Mouse (Mus musculus): Measurements from ENCODE around the gene Gm33543.

The Gm33543 gene

DNA sequence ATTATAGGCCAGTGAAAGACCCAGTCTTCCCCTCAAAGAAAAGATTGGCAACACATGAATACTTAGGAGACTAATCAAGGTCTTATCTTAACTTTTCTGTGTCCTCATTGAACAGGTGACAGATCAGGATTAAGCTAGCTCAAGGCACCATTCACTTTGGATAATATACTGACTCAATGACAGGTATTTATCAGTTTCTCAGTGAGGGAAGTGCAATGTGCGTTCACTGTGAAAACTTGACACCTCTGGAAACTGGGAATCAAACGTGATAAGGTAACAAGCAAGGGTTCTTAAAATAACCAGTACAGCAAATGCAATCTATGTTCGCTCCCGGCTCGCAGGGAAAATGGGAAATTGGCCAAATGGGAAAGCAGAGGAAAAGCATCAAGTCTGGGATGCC is 11.8 kb downstream of the Gm33543 start:
- no peak for DNase-seq

DNA sequence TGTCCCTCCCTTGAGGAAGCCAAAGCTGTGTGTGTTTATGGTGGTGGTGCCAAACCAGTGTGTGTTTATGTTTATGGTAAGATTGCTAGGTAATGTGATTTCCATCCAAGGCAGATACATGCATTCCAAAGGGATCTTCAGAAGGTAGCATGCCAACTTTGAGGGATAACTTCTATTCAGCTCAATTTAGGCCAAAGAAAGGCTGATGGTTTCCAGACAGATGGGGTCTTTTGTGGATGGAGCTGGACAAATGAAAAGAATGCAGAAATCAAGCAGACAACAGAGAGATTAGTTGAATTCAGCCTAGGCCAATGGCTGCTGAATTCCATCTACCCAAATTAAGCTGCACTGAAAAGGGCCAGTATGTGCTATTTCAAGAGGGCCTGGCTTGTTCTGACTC is 13.3 kb downstream of the Gm33543 start:
- DNase-seq, result no peak

DNA sequence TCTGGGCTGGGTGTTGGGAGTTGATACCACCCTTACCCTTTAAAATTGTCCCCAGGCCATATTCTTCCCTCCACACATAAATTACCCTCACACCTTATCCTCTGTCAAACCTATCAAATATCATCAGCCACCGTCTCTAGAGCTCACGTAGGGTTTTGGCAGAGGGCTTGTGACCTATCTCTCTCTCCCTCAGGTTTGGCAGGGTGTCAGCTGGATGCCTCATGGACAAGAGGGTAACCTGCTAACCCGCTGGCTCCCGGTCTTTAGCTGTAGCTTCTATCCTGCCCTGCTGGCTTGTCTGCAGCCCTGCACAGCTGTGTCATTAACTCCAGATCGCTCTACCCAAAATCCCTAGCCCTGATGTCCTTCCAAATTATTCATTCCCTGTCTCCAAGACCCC is 14.4 kb downstream of the Gm33543 start:
- DNase-seq, result no peak

DNA sequence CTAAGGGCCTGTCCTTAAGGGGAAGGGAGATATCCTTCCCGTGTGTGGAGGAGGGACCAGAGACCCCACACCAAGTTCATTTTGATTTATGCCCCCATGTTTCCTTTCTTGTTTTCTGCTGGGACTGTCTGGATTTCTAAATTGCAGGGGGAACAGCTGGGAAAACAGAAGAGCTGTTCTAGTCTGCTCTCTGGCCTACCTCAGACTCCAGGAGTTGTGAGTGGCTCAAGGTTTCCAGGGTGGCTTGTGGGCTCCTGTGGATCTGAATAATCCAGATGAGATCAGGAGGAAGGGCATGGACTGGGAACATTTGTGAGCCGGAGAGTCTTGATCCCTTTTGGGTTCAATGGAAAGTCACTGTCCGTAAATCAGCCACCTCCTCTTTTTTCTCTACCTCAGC is 17.1 kb downstream of the Gm33543 start:
- DNase-seq, result no peak

DNA sequence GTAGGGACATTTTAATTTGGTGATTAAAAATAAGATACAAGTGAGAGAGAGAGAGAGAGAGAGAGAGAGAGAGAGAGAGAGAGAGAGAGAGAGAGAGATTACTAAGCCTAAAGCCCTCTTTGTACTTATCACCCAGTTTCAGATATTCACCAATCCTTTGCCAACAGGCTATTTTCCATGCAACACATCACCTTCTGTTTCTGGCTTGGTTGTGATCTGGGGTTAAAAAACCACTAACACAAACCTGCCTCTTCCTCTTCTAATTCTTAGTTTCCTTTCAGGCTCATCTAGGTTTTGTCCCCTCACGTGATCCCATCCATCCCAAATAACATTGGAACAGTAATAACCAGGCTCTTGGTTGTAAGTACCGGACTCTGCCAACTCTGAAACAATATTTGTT is 24.2 kb downstream of the Gm33543 start:
- DNase-seq, result no peak

DNA sequence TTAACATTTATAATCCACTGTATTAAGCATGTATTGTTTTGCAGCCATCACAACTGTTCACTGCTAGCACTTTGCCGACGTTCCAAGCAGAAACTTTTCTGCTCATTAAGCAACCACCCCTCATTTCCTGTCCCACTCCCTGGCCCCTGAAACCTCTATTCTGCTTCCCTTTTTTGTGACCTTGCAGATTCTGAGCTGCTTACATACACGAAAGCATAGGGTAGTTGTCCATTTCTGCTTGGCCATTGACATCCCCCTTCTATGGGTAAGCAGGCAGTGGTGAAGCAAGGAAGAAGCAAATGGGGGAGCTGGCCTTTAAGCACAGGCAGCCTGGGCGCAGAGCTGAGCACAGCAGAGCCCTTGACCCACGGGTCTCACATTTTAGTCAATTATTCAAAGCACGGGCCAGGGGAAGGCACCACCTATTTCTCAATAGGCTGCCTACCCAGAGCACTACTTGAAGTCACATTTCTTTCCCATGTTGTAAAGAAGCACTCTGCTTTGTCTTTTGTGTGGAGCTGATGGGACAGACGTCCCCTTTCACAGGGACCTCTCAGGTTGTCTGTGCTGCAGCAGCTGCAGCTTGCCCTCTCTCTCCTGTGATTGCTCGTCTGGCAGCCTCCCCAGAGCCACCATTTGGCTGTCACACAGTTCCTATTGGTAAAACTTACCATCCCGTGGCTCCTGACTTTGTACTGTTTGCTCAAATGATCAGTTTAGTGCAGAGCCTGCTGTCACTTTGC is 25.1 kb downstream of the Gm33543 start:
- no peak for DNase-seq

DNA sequence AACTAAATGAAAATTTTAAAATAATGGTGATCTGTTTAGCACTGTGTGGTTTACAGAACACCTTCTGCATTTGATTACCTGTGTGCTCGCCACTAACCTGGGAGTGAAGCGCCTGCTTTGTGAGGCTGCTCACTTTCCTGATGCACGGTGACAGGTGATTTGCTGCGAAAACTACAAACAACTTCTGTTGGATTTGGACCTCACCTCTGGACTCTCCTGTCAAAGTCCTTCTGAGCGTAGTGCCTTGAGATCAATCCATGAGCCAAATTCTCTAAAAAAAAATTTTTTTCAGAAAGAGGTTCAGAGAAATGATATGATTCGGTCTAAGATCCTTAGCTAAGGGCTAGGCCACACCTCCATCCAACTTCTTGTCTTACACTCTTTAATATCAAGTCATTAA is 28.4 kb downstream of the Gm33543 start:
- no peak for DNase-seq

DNA sequence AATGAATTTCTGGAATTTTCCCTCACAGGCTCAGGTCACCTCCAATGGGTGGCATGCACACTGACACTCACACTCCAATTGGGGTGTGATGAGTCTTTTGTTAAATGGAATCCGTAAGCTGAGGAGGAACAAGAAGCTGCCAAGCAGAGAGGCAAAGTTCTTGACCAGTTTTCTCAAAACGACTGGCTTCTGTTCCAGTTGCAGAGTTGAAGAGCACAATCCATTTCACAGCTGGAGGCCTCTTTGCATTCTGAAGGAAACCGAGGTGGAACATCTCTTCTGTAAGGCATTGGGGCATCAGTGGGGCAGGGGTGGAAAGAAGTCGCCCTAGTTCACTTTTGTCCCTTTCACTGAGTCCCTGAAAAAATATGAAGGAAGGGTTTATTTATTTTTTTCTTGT is 30.9 kb downstream of the Gm33543 start:
- no peak for DNase-seq

DNA sequence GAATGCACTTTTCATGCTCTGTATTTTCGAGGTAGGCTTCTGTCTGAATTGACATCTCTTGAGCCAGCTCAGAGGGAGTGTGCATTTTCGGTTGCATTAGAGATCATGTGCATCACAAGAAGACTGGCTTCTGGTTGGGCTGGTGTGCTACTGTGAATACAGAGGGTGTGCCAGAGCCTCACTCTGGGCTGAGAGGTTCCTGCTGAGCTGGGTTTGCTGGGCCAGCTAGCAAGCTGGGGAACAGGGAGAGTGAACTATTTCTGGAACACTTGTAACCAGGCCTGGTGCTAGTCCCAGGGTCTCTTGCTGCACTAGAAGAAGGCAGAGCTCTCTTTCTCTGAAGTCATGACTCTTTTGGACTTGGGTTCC is 41.3 kb downstream of the Gm33543 start:
- DNase-seq, result peak; percentile 21

DNA sequence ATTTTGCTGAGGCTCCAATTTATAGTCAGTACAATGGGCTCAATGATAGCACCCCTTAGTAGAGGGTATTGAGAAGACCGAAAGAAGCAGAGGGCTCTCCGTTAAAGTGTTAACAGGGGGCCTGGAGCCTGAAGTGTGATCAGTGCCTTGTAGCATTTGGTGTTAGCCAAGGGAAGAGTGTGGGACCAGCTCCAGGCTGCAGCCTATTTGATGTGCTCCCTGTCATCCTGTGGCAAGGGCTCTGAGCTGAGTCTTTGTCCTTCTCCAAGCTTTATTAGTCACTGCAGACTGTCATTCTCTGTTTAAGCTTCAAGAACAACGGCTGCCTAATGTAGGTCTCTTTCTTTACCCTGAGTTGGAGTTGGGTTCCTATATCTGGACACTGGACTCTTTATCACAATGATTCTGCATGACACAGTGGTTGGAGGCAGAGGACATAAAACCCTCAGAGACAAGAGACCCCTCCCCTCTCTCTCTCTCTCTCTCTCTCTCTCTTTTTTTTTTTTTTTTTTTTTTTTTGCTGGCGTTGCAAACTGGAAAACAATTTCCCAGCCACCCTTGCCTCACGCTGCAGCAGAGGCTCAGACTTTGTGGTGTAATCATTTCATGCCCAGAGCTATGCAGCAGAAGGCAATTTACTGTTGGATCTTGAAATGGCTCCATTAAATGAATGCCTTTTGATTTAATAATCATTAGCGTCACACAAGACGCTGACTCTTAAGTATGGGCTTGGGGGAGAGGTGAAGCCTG is 41.9 kb downstream of the Gm33543 start:
- no peak for DNase-seq

DNA sequence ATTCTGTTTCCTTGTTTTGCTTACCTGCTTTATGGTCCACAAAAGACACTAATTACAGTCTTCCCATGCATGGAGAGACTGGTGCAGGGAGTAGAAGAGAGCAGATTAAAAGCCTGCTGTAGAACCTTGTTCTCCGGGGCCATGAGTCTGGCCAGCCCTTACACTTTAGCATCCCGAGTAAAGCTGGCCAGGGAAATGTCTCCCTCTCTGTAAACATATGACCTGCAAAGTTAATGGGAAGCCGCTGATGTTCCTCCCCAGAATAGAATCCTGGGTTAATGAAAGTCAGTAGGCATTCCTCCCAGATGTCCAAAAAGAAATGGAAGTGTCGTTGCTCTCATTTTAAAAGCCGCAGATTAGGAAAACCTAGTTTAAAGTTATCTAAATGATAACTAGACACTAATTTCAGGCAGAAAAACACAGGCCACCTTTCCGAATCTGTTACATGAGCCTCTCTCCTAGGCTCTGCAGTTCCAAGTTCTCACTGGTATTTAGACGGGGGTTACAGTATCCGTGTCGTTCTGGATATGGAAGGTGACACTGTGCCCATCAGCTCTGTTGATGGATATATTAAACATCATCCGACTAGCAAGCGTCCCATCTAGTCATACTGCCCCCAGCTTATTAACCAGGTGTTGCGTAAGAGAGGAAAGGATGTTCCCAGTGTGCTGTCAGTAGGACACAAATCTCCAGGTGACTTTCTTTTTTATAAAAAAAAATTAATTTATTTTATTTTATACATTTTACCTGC is 44.9 kb downstream of the Gm33543 start:
- no peak for DNase-seq

DNA sequence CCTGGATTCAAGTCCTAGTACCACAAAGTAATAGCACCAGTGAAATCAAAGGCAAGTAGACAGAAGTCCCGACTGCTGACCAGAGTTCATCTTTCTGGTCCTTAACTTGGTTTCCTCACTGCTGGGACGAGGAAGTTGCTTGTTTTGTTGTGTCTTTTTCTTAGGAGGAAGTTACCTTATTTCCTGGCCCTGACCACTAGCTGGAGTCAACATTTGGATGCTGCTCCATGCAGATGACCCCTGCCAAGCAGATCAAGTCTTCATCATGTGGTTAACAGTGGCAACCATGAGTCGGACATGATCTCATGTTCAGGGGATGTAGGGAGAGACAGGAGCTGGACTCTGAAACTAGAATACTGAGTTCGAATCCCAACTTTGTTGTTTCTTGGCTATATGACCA is 47.2 kb downstream of the Gm33543 start:
- DNase-seq, result no peak

DNA sequence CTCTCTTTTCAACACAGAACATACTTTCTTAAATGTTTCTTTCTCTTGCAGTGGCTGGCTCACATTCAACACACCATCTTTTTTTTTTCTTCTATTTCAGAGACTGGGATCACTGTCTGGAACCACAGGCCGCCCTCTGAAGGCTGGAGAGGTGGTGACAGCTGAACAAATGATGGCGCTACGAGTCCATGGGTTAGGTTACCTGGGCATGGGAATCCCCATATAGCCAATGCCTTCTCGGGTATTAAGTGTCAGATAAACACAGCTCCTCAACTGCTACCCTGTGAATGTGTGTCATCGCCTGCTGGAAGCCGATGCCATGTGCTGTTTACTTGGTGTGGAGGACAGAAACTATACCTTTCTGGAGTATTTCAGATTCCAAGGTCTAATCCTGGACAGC is 48.0 kb downstream of the Gm33543 start:
- no peak for DNase-seq

DNA sequence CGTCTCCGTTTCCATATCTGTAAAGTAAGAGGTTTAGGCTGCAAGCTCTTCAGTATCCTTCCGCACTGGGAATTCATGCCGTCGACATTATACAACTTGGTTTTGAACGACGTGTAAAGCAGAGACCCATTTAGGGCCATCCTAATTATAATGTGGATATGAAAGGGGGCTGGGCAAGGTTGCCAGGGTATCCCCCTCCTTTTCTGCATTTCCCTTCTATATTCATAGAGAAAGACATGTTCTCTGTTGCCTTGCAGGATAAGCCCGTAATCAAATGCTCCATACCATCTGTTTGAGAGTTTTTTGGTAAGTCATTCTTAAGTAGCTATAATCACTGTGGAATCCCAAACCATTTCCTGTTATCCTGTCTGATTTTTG is 51.3 kb downstream of the Gm33543 start:
- DNase-seq, result no peak

DNA sequence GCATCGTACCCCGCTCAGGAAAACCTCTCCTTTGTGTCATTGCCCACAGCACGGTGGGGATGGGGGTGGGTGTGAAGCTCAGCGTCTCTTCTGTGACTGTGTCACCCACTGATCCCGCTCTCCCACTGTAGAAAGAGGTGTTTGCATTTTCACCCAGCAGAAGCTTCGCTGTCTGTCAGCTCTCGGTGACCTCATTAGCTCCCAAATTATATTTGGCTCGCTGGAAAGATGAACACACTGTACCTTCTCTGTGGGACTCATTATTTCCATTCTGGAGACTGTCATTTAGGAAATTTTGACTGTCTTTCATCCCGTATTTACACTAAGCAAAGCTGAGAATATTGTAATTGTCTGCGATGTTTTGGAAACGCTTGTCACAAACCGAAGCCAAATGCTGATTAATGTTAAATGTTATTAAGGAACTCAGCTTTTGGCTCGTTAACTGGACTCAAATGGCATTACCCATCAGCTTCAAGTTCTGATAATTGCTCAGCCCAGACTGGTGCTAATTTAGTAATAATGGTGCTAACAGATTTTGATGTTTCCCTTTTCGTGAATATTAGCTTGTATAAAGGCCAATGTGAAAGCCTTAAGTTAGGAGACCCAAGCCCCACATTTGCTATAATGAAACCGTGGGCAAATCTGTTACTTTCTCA is 51.8 kb downstream of the Gm33543 start:
- no peak for DNase-seq

DNA sequence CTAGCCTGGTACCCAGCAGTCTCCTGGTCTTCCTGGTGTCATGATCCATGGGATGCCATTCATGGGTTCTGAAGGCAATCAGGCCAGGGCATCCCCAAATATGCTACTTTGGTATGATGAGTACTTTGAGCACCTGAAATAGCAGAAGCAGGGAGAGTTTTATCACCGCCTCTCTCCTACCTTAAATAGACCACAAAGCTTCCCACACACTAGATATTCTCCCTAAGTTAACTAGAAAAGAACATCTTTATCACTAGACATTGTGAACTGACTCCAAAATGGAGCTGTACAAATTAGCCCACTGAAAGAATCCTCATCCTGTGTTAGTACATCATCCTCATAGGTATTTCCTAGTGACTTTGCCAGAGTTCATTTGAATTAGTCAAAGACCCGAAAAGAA is 55.6 kb downstream of the Gm33543 start:
- DNase-seq, result no peak

DNA sequence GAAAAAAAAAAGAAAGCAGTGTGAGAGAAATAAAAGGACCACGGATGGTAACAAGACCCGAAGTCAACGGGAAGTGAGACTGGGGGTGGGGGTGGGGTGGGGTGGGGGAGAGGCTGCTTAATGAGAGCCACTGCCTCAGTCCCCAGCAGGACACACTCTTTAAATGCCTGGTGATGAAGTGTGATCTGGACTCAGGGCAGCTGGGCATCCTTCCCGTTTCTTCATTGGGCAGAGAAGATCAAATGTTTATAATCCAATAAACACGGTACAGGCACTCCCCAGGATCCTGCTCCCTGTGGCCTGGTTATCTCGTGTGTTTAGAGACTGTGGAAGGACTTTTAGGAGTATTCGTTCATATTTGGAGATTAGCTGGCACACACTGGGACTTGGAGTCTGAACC is 57.9 kb downstream of the Gm33543 start:
- no peak for DNase-seq

DNA sequence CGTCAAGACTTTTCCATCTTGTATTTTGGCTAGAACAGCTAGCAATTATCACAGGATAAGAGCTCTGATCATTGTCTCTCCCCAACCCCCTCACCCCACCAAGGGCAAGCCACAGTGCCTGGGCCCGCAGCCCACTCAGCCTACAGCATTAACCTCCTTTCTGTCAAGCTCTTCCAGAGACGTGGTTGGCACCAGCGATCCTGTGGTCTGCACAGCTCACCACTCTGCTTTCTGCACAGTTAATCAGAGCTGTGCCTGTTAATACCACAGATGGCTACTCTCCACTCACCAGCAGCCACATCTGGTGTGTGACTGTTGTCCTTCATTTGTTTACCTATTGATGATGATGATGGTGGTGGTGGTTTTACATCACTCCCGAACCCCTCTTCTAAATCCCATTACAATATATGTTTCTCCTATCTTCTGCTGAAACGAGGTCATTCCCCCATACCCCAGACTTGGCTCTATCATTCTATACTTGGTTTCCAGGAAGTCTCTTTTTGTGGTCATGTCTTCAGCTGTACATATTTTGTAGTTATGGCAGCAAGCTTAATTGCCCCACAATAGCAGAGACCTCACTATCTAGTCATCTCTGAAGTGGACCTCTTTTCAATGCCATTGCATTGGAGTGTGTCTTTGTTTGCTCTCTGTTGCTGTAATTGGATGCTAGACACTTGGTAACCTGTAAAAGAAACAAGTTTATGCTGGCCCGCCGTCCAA is 61.7 kb downstream of the Gm33543 start:
- no peak for DNase-seq

DNA sequence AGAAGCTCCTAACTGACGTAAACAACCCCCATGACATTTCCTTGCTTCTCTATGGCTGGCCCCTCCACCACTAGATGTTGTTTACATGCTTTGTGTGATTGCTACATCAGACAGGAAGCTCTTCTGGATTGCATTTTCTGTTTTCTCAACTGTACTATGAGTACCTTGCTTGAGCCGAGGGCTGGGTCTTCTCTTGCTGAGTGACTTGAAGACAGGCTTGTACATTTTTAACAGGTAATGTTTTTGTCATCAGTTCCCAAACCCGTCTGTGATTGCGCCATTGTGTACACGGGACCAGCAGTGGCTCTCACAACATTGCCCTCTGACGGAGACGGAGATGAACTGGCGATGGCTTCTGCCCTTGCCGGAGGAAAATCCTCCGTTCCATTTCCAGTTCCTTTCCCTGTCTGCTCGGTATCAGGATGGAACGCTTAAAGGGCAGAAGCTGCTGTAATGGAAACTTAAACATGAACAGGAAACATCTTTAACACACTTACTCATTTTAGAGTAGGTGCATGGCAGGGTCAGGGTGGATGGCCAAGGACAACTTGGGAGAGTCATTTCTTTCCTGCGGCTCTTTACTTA is 62.8 kb downstream of the Gm33543 start:
- peak; percentile 42 for DNase-seq

DNA sequence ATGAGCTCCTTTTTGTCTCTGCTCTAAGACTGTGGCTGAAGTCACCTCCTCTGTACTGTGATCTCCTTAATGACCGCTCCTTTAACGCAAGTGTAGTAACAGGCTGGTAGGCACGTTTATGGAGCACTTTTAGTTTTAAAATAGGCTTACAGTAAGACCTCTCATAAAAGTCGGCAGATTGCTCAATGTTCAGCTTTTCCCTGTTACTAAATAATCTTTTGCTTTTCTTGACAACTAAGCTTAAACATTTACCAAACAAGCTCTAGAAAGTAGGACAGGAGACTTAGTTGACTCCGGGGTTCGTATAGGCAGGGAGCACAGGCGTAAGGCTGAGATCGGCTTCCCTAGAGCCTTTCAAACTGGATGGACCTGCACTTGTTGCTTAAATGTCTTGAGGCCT is 64.1 kb downstream of the Gm33543 start:
- DNase-seq, result peak; percentile 41

DNA sequence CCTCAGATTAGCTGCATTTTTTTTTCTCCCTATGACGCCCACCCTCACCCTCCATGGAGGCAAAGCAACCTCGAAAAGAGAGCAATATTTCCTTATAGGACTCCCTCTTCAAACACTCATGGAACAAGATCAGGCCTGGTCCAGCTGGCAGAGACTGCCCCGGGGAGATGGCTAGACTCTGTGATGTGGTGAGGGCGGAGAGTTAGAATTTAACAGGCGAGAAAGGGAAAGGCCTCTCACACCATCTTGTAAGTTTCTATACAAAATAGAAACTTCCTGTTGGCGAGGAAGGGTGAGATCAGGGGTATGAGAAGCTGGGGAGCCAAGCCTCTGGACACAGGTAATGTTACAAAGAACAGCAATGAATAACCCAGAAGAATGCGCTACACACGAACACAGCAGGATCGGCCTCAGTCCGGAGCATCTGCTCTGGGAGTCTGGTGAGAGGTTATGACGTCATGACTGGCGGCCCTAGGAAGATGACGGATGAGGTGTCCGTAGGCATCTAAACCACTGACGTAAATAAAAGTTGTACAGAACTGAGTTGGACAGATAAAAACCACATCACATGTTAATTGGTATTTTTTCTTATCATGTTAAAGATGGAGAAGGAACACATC is 64.9 kb downstream of the Gm33543 start:
- DNase-seq, result peak; percentile 64

DNA sequence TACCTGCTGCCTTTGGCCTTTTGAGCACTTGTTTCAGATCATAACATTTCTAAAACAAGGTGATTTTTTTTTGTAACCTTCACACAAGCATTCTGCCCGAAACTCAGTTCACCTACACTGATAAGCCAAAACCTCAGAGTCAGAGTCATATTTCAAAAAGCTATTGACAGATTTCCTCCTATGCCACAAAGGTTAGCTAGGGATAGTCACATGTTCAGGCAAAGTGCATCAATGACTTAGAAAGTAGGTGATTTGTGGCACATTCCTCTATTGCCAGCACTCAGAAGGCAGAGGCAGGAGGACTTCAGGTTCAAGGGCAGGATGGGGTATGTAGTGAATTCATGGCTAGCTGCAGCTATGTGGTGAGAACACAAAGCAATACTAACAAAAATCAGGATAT is 65.7 kb downstream of the Gm33543 start:
- no peak for DNase-seq

Measured in kidney, adult 18-20 months (tissue).